Mouse (Mus musculus) embryonic fibroblast, embryonic 13.5 days (primary cell): ENCODE data around the gene Dnajc5. TPM values are rescaled to one million over a fixed set of nuclear protein-coding genes. Genes with fewer than 3 reads are reported as not detected.

Source experiments
- H3K27ac ChIP-seq: 2 replicates; pipeline ENCODE4 v1.5.1; 2012; ENCODE audit warnings: low read length, control low read depth, inconsistent platforms; ENCODE audit not compliant: insufficient read depth
- H3K4me1 ChIP-seq: 2 replicates; pipeline ENCODE4 v1.6.1; 2011; ENCODE audit warnings: low read length; ENCODE audit not compliant: control insufficient read depth, insufficient read depth
- H3K4me3 ChIP-seq: 2 replicates; pipeline ENCODE4 v1.5.1; 2011; ENCODE audit warnings: mild to moderate bottlenecking, control low read depth, low read length; ENCODE audit not compliant: insufficient read depth
- CTCF ChIP-seq: IDR thresholded peaks from 2 replicates; pipeline ENCODE4 v1.5.1; 2011; ENCODE audit warnings: mild to moderate bottlenecking, control low read depth, low read length, moderate library complexity, borderline replicate concordance; ENCODE audit not compliant: insufficient read depth
- POLR2A ChIP-seq: IDR thresholded peaks from 2 replicates; pipeline ENCODE4 v1.6.1; 2011; ENCODE audit warnings: low read depth, mild to moderate bottlenecking, control low read depth, low read length, moderate library complexity
- polyA plus RNA-seq: library from polyadenylated mRNA; stranded (reverse); fragments of >200 nt; gene quantifications from 2 replicates; pipeline ENCODE4 v1.2.4, GENCODE M21; 2011; ENCODE audit warnings: low read depth; ENCODE audit not compliant: missing spikeins, insufficient read length

The Dnajc5 gene
- polyA plus RNA-seq, 1 experiment = 97.4 TPM

GRCm38 (mm10) chr2:181593042-181593421, 72.7 kb downstream of the Dnajc5 start:
- Histone ChIP-seq H3K27ac (peak overlapping the region; percentile 37), H3K4me1 (peaks cover 11% of the 10 kb centered on the region), H3K4me3 (peak overlapping the region; percentile 56)
- TF ChIP-seq POLR2A (no peak), CTCF (no peak)

DNA sequence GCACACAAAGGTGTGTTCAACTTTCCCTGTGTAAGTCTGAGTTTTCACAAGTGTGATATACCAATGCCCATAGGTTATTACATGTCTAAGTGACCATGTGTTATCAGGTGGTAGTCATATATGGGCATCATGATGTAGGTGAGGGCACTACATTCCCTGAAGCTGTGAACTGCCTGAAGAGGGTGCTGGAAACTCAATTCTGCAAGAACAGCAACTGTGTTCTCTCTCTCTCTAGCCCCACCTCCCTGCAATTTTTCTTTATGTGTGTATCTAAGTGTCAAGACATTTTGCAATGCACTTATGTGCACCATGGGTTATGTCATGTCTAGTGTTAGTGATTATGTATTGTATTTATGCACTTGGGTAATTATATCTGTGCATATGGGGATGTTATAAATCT, 73.7 kb downstream of the Dnajc5 start:
- Histone ChIP-seq H3K4me3 (no peak overlapping the region), H3K27ac (no peak overlapping the region), H3K4me1 (peaks cover 11% of the 10 kb centered on the region)
- TF ChIP-seq CTCF = no peak
- no peak for TF ChIP-seq POLR2A

- Histone ChIP-seq H3K4me3 (no peak overlapping the region), H3K4me1 (peaks cover 11% of the 10 kb centered on the region), H3K27ac (no peak overlapping the region)
- TF ChIP-seq POLR2A (no peak), CTCF (0 out of 2 replicates have a peak, but pooled peaks have one; percentile 13)
These were observed 74.8 kb downstream of the Dnajc5 start for GRCm38 (mm10) chr2:181594946-181595696.

DNA sequence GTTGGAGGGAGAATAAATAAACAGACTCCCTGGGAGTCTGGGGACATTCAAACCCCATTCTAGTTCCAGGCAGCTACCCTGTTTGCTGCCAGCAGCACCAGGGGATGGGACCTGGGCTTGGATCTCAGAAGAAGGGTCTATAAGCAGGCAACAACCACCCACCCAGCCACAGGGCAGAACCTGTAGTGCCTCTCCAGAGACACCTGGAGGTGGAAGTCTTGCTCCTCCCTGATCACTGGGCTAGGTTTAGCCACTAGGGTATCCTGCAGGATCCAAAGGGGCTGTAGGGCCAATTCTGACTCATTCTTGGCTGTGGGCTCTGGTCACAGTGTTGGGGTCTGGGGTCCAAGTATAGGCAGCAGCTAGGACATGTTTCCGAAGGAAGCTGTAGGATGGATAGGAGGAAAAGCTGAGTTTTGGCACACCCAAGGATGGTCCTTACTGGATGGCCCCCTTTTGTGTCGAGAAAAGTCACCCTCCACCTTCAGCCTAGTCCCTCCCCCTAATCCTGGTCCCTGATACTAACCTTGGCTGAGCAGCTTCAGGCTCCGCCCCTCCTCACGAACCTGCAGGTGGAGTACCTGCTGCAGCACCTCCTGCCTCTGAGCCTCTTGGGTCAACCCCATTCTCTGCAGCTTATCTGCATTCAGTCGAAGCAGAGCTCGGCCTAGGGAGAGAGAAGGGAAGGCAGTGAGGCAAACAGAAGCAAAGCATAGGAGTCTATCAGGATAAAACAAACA, 76.1 kb downstream of the Dnajc5 start:
- H3K4me1 ChIP-seq = peaks cover 8% of the 10 kb centered on the region
- H3K27ac ChIP-seq = no peak overlapping the region
- TF ChIP-seq CTCF (no peak), POLR2A (no peak)
- H3K4me3 ChIP-seq = no peak overlapping the region

DNA sequence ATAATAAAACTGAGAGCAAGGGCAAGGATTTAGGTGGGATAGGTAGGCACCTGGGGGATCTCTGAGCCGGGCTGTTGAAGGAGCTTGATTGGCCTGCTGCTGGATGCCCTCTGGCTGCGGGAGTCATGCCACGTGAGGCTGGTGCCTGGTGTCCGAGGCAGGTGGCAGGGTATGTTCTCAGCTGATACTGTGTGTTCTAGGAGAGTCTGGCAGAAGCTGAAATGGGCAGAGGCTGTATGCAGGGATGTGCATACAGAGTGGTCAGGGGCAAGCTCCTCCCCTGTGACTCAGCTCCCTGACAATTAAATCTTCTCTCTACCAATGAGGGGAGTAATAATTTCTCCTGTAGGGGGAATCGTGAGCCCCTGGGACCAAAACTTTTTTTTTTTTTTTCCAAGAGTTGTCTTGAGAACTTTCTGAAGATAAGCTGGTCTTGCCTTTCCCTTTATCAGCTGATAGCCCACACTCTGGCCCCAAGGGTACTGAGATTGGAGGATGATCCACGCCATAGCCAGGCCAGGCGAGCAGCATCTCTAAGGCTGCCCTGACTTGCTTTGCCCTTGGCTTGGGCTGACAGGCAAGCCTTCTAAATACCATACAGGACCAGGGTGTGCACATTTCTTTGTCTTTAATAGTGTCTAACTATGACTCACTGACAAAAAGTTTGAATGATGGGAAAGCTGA, 77.2 kb downstream of the Dnajc5 start:
- 0 out of 2 replicates have a peak, but pooled peaks have one; percentile 14 for TF ChIP-seq POLR2A
- TF ChIP-seq CTCF = no peak
- Histone ChIP-seq H3K4me1 (peaks cover 8% of the 10 kb centered on the region; the same call in 1 of the 2 replicates), H3K4me3 (no peak overlapping the region), H3K27ac (no peak overlapping the region)

GRCm38 (mm10) chr2:181598454-181599351, 78.4 kb downstream of the Dnajc5 start, which contains the start of gene Samd10:
Gene Samd10 (minus strand): TSS chr2:181599212.
- H3K27ac ChIP-seq = no peak within 1 kb of the TSS
- H3K4me3 ChIP-seq = peak within 1 kb of the TSS; percentile 56
- H3K4me1 ChIP-seq = peaks cover 8% of the 10 kb centered on the region; the same call in 1 of the 2 replicates
- TF ChIP-seq POLR2A = no peak; the same call in 1 of the 2 replicates
- no peak for TF ChIP-seq CTCF

DNA sequence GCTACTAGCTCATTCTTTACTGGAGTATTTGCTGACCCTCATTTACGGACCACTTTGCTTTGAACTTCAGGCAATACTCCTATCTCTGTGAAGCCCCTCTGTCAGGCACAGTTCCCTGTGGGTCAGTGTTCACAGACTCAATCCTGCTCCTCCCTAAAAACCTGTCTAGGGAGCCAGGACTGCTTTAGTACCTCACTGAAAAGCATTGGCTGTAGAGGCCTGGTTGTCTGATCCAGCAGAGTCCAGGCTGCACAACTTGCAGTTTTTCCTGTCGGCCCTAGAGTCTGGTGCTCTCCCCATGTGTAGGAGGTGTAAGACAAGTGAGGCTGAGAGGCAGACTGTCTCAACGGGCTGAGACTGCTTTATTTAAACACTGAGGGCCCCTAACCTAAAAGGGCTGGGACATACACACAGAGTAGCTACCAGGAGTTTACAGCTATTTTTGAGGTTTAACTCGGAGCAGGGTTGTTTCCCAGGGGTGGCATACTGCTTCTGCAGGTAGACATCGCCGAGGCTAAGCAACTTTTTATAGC, 80.0 kb downstream of the Dnajc5 start:
- H3K4me1 ChIP-seq = peaks cover 8% of the 10 kb centered on the region; the same call in 1 of the 2 replicates
- peak overlapping the region; percentile 40; the same call in 1 of the 2 replicates for H3K4me3 ChIP-seq
- no peak overlapping the region for H3K27ac ChIP-seq
- TF ChIP-seq POLR2A (no peak), CTCF (no peak)

- H3K4me1 ChIP-seq = peaks cover 8% of the 10 kb centered on the region; the same call in 1 of the 2 replicates
- TF ChIP-seq CTCF (no peak), POLR2A (peak; percentile 90)
- H3K27ac ChIP-seq = peak overlapping the region; percentile 17; the same call in 1 of the 2 replicates
- H3K4me3 ChIP-seq = peak overlapping the region; percentile 98
These were observed 80.8 kb downstream of the Dnajc5 start for GRCm38 (mm10) chr2:181600828-181601750.
